Comparison of ENCODE assay signal across 7 mouse cellular contexts in the genomic region with DNA sequence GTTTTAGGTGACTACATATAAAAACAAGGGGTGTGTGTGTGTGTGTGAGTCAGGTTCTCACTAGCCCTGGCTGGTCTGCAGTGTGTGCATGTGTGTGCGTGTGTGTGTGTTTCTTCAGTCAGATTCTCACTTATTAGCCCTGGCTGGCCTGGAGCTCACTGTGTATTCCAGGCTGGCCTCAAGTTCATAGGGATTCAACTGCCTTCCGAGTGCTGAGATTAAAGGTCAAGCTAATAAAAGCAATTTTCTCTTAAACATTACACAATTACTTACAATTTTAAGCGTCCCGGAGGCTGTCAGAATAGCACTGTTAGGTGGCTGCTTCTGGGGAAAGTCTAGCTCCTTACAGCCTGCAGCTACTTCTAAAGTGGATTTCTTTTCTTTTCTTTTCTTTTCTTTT. TPM values are rescaled to one million over a fixed set of nuclear protein-coding genes. Genes with fewer than 3 reads are reported as not detected.
A peak's percentile ranks its signal among the peaks of the same experiment; 100 is the strongest.
DNase-seq lines count a peak whose midpoint lies in the region; ATAC-seq and TF ChIP-seq lines count a peak whose summit lies in the region.

A gene (plus strand): TSS at position 386 of the 400 bp plus-strand sequence.

- no peaks in the 10 kb centered on the region for H3K36me3 ChIP-seq in lung, embryonic 15.5 days
- no peaks in the 10 kb centered on the region for H3K36me3 ChIP-seq in forebrain, postnatal 0 days (ENCODE audit: insufficient read depth)
- no peaks in the 10 kb centered on the region for H3K36me3 ChIP-seq in kidney, embryonic 16.5 days (ENCODE audit: insufficient read depth, low read length)
- no peaks in the 10 kb centered on the region for H3K36me3 ChIP-seq in stomach, embryonic 15.5 days

- H3K9me3 ChIP-seq in lung, embryonic 15.5 days = no peaks in the 10 kb centered on the region
- no peaks in the 10 kb centered on the region for H3K9me3 ChIP-seq in forebrain, postnatal 0 days (ENCODE audit: low read length)
- no peaks in the 10 kb centered on the region for H3K9me3 ChIP-seq in kidney, embryonic 16.5 days (ENCODE audit: low read length)
- H3K9me3 ChIP-seq in stomach, embryonic 15.5 days = no peaks in the 10 kb centered on the region

- peak within 1 kb of the TSS; percentile 50 for H3K4me2 ChIP-seq in lung, embryonic 15.5 days
- H3K4me2 ChIP-seq in forebrain, postnatal 0 days (ENCODE audit: low read depth) = peak within 1 kb of the TSS; percentile 20
- H3K4me2 ChIP-seq in kidney, embryonic 16.5 days (replicated peaks; ENCODE audit: low read depth, low read length) = peak within 1 kb of the TSS; percentile 44
- peak within 1 kb of the TSS; percentile 63 for H3K4me2 ChIP-seq in stomach, embryonic 15.5 days

- no peaks in the 10 kb centered on the region for H3K27me3 ChIP-seq in lung, embryonic 15.5 days
- no peaks in the 10 kb centered on the region for H3K27me3 ChIP-seq in forebrain, postnatal 0 days (ENCODE audit: insufficient read depth, low read length)
- H3K27me3 ChIP-seq in kidney, embryonic 16.5 days (ENCODE audit: insufficient read depth, low read length) = no peaks in the 10 kb centered on the region
- H3K27me3 ChIP-seq in stomach, embryonic 15.5 days (replicated peaks) = no peaks in the 10 kb centered on the region

- TF ChIP-seq CTCF in forebrain, postnatal 0 days (IDR thresholded peaks at IDR 0.05; ENCODE audit: low read depth) = no peak

- H3K4me3 ChIP-seq in lung, embryonic 15.5 days = peak within 1 kb of the TSS; percentile 10; the same call in 1 of the 2 replicates
- H3K4me3 ChIP-seq in forebrain, postnatal 0 days (ENCODE audit: low read depth, low read length) = no peak within 1 kb of the TSS
- H3K4me3 ChIP-seq in kidney, embryonic 16.5 days (ENCODE audit: low read length) = peak within 1 kb of the TSS; percentile 18; the same call in 1 of the 2 replicates
- peak within 1 kb of the TSS; percentile 33 for H3K4me3 ChIP-seq in stomach, embryonic 15.5 days (replicated peaks)

- H3K9ac ChIP-seq in lung, embryonic 15.5 days = no peak within 1 kb of the TSS
- no peak within 1 kb of the TSS for H3K9ac ChIP-seq in forebrain, postnatal 0 days
- peak within 1 kb of the TSS; percentile 41 for H3K9ac ChIP-seq in kidney, embryonic 16.5 days (replicated peaks; ENCODE audit: low read length)
- H3K9ac ChIP-seq in stomach, embryonic 15.5 days = no peak within 1 kb of the TSS

- ATAC-seq in lung, embryonic 15.5 days (ENCODE audit: borderline replicate concordance, extremely low read depth, low FRiP score, low TSS enrichment) = no peak; the same call in 1 of the 2 replicates
- ATAC-seq in forebrain, postnatal 0 days = no peak
- ATAC-seq in kidney, embryonic 16.5 days (ENCODE audit: low FRiP score, low TSS enrichment) = peak; percentile 51; the same call in 1 of the 2 replicates
- peak; percentile 44; the same call in 1 of the 2 replicates for ATAC-seq in stomach, embryonic 15.5 days (ENCODE audit: insufficient read depth, low FRiP score, low read depth)
- ATAC-seq in erythroid progenitor cell, adult 5-6 weeks (replicated peaks; ENCODE audit: low FRiP score, poor library complexity, severe bottlenecking) = no peak

- H3K27ac ChIP-seq in lung, embryonic 15.5 days = no peak within 1 kb of the TSS
- no peak within 1 kb of the TSS for H3K27ac ChIP-seq in forebrain, postnatal 0 days (ENCODE audit: low read depth, low read length)
- no peak within 1 kb of the TSS for H3K27ac ChIP-seq in kidney, embryonic 16.5 days (ENCODE audit: low read length)
- peak within 1 kb of the TSS; percentile 74 for H3K27ac ChIP-seq in stomach, embryonic 15.5 days

- WGBS in lung, embryonic 15.5 days = 37% methylated on average over 4 of the region's 4 CpGs
- 19% methylated on average over 4 of the region's 4 CpGs for WGBS in forebrain, postnatal 0 days
- 60% methylated on average over 4 of the region's 4 CpGs for WGBS in kidney, embryonic 16.5 days
- 21% methylated on average over 4 of the region's 4 CpGs for WGBS in stomach, embryonic 15.5 days

- no peak for DNase-seq in lung, postnatal 14 days
- no peak for DNase-seq in forebrain, postnatal 0 days
- no peak for DNase-seq in urinary bladder, postnatal 36 days (ENCODE audit: low spot score in 2 of 2)

- peaks cover 14% of the 10 kb centered on the region for H3K4me1 ChIP-seq in lung, embryonic 15.5 days
- H3K4me1 ChIP-seq in forebrain, postnatal 0 days (ENCODE audit: insufficient read depth) = no peaks in the 10 kb centered on the region
- peaks cover 21% of the 10 kb centered on the region for H3K4me1 ChIP-seq in kidney, embryonic 16.5 days (ENCODE audit: insufficient read depth, low read length)
- 0 out of 2 replicates have a peak, but pooled peaks cover 9% of the 10 kb centered on the region for H3K4me1 ChIP-seq in stomach, embryonic 15.5 days

RNA-seq across cellular contexts. Expression of the gene that starts here (rescaled TPM):
- 3.1 and 3.2 TPM in 2 replicates for polyA plus RNA-seq in lung, embryonic 15.5 days (2015; fragmentation: Nextera tagmentation; extraction: Ambion mirVana)
- total RNA-seq in forebrain, postnatal 0 days (2014; rRNA removed) = 0.08 and 0.95 TPM in 2 replicates
- 0.38 and 0.58 TPM in 2 replicates for polyA plus RNA-seq in forebrain, postnatal 0 days (2015; fragmentation: Nextera tagmentation; extraction: Ambion mirVana)
- 0.99 and 2.1 TPM in 2 replicates for polyA plus RNA-seq in kidney, embryonic 16.5 days (2015; fragmentation: Nextera tagmentation; extraction: Ambion mirVana)
- 17.1 and 17.8 TPM in 2 replicates for polyA plus RNA-seq in stomach, embryonic 15.5 days (2015; fragmentation: Nextera tagmentation; extraction: Ambion mirVana)
- total RNA-seq in erythroid progenitor cell, adult 5-6 weeks (2015; ENCODE audit: low replicate concordance) = not detected in 2 replicates
- 0.51 and 0.53 TPM in 2 replicates for total RNA-seq in erythroid progenitor cell, adult 5-6 weeks (2017; ENCODE audit: low replicate concordance)

Comparison
In these comparisons a context has a peak if more than half of its experiments do, and no peak if none do; other contexts are left out.
1. ATAC-seq: peak in kidney, embryonic 16.5 days (single experiment) and stomach, embryonic 15.5 days (single experiment); none in lung, embryonic 15.5 days (single experiment), forebrain, postnatal 0 days (single experiment) and erythroid progenitor cell, adult 5-6 weeks (single experiment).
2. Peak in every context shown above with its lines, with median percentiles within 50 percentile points of each other: H3K4me2 ChIP-seq.